Mouse (Mus musculus) cerebellum, adult 2 months (tissue): Measurements from ENCODE around the gene Mast3.

Experiments used
- CTCF ChIP-seq: fragments of 200-500 bp; IDR thresholded peaks from 2 replicates; pipeline ENCODE4 v1.5.1; 2011; ENCODE audit warnings: low read depth, mild to moderate bottlenecking, control low read depth, low read length, moderate library complexity, borderline replicate concordance; ENCODE audit not compliant: insufficient read depth
- POLR2A ChIP-seq: fragments of 200-500 bp; IDR thresholded peaks from 2 replicates; pipeline ENCODE4 v1.6.1; 2011; ENCODE audit warnings: low read length, control low read depth, borderline replicate concordance; ENCODE audit not compliant: insufficient read depth

DNA sequence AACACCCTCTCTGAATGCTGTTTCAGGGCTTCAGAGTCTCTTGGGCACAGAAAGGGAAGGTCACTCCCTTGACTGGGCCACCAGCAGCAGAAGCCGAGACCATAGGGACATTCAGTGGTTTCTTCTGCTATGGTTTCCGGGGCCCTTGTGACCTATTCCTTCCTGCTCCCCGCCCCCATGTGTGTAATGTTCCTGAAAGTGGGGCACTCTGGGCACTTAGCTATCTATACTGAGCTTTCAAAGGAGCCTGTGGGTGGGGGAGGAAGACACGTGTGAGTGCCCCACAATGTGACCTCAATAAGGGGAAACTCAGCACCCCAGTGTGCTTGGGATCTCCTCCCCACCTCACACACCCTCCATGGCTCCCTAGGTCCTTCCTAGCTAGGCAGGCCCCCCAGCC is 1.7 kb upstream of the Mast3 start:
- TF ChIP-seq CTCF (no peak), POLR2A (no peak)
